Mouse (Mus musculus) heart, embryonic 12.5 days (tissue): ENCODE results near the gene Gm42421. TPM values are rescaled to one million over a fixed set of nuclear protein-coding genes. Genes with fewer than 3 reads are reported as not detected.

ENCODE experiments used
- ATAC-seq: fragments of 200-750 bp; cut with Nextera tagmentation; 2 replicates; pipeline ENCODE4 v1.8.0; 2017; ENCODE audit warnings: moderate TSS enrichment, moderate library complexity; ENCODE audit not compliant: insufficient number of reproducible peaks, low FRiP score
- H3K27ac ChIP-seq: fragments of 300-500 bp; sonication (generic); 2 replicates; pipeline ENCODE4 v1.5.1; 2016; ENCODE audit warnings: mild to moderate bottlenecking, moderate library complexity; ENCODE audit not compliant: poor library complexity, severe bottlenecking
- H3K27me3 ChIP-seq: fragments of 300-500 bp; sonication (generic); replicated peaks from 2 replicates; pipeline ENCODE4 v1.6.1; 2016; ENCODE audit warnings: mild to moderate bottlenecking, moderate library complexity
- H3K36me3 ChIP-seq: fragments of 300-500 bp; sonication (generic); 2 replicates; pipeline ENCODE4 v1.6.1; 2016; ENCODE audit warnings: mild to moderate bottlenecking, moderate library complexity
- H3K4me1 ChIP-seq: fragments of 300-500 bp; sonication (generic); replicated peaks from 2 replicates; pipeline ENCODE4 v1.6.1; 2016; ENCODE audit warnings: mild to moderate bottlenecking
- H3K4me2 ChIP-seq: fragments of 300-500 bp; sonication (generic); 2 replicates; pipeline ENCODE4 v1.6.1; 2016; ENCODE audit warnings: mild to moderate bottlenecking, moderate library complexity
- H3K4me3 ChIP-seq: fragments of 300-500 bp; sonication (generic); 2 replicates; pipeline ENCODE4 v1.5.1; 2016; ENCODE audit warnings: mild to moderate bottlenecking
- H3K9ac ChIP-seq: fragments of 300-500 bp; sonication (generic); 2 replicates; pipeline ENCODE4 v1.6.1; 2016; ENCODE audit warnings: mild to moderate bottlenecking, moderate library complexity
- H3K9me3 ChIP-seq: fragments of 300-500 bp; sonication (generic); replicated peaks from 2 replicates; pipeline ENCODE4 v1.6.1; 2016; ENCODE audit warnings: mild to moderate bottlenecking, moderate library complexity
- WGBS: fragments of 180-500 bp; shearing (Covaris S2); methylation state at CpG from one replicate; pipeline ENCODE4 v1.1.7; 2016; 5-methylcytosine and 5-hydroxymethylcytosine counted together
- polyA plus RNA-seq: library from polyadenylated mRNA; unstranded; fragments of >200 nt; fragmentation: Nextera tagmentation; extraction: Ambion mirVana; gene quantifications from 2 replicates; pipeline ENCODE4 v1.2.1, GENCODE M21; 2016

The Gm42421 gene
- polyA plus RNA-seq, 1 experiment from 2014 or later: 0.55 TPM

DNA sequence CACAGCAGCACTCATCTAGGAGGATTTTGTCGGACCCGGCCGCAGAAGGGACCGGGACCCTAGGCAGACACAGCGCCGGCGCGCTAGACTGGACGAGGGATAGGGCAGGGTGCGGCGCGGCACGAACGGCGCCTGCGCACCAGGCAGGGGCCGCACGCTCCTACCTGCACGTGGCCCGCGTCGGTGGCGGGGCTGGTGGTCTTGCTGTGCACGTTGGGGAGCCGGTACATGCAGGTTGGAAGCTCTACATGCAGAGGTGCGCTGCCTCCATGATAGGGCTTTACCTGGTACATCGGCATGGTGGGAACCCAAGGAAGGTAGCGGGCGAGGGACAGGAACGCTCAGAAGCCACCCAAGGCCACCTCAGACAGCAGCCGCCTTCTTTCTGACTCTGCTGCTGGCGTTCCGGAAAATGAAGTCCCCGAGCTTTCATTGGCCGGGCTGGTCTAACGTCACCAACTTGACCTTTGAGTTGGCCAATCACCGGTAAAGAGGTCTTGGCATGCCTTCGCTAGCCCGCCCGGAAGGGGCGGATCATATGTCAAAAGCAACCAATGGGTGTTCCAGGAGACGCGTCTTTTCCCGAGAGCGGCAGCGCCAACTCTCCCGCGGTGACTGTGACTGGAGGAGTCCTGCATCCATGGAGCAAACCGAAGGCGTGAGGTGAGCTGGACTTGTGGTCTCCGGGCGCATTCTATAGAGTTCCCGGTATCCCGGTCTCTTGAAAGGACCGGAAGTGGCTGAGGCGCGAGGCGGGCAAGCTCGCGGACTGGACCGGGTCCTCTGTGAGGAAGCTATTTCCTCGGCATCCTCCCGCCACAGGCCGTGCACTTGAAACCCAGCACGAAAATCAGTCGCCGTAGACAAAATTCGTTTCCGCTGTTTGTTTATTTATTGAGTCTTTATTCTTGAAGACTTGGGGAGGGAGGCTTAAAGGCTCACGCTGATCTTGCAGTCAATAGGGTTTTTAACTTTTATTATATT is 18.3 kb upstream of the Gm42421 start, which contains the start of the genes Aimp2 and Pms2:
TSS of gene Aimp2 (minus strand) at position 431 of the 984 bp plus-strand sequence.
TSS of gene Pms2 (plus strand) at position 548 of the 984 bp plus-strand sequence.
- H3K4me3 ChIP-seq: peak within 1 kb of the TSS; percentile 70
- peak within 1 kb of the TSS; percentile 87 for H3K4me2 ChIP-seq
- WGBS: under 1% methylated on average over 70 of the region's 70 CpGs

DNA sequence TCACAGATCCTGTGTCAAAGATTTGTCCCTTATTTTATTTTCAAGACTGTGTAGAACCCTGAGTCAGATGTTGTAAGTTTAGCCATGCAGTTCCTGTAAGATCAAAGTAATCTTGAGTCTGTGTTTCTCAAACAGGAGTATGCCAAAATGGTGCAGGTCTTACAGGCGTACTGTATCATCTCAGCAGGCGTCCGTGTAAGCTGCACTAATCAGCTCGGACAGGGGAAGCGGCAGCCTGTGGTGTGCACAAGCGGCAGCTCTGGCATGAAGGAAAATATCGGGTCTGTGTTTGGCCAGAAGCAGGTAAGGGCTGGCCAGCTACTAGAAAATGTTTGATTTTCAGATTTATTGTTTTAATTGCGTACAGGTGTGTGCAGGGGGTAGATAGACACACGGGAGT is 11.8 kb upstream of the Gm42421 start:
- Histone ChIP-seq H3K4me1 (peaks cover under 1% of the 10 kb centered on the region; the same call in 1 of the 2 replicates), H3K4me3 (no peak overlapping the region), H3K9me3 (no peaks in the 10 kb centered on the region), H3K27me3 (no peaks in the 10 kb centered on the region), H3K36me3 (peaks cover 56% of the 10 kb centered on the region), H3K9ac (no peak overlapping the region), H3K4me2 (no peak overlapping the region), H3K27ac (no peak overlapping the region)
- ATAC-seq: no peak
- WGBS: 91% methylated on average over 9 of the region's 9 CpGs

More for the DNA sequence above, 18.3 kb upstream of the Gm42421 start, which contains the start of the genes Aimp2 and Pms2:
- peak; percentile 99 for ATAC-seq
- Histone ChIP-seq H3K9ac (peak within 1 kb of the TSS; percentile 77), H3K4me1 (peaks cover 38% of the 10 kb centered on the region), H3K36me3 (peaks cover 38% of the 10 kb centered on the region), H3K9me3 (no peaks in the 10 kb centered on the region), H3K27ac (peak within 1 kb of the TSS; percentile 93), H3K27me3 (no peaks in the 10 kb centered on the region)

DNA sequence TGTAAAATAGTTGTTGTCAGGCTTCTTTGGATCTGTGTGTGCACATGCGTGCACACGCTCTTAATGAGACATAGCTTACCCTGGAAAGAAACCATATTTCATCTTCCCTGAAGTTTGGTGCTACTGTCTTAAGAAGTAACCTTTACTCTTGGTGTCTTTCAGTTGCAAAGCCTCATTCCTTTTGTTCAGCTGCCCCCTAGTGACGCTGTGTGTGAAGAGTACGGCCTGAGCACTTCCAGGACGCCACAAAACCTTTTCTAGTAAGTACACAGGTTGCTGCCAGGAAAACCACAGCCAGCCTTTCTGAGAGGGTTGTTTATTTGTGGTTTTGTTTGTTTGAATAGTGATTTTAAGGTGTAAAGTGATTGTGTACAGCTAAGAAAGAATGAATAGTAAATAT is 10.6 kb upstream of the Gm42421 start:
- ATAC-seq: no peak
- Histone ChIP-seq H3K4me1 (no peaks in the 10 kb centered on the region), H3K9ac (no peak overlapping the region), H3K27ac (no peak overlapping the region), H3K36me3 (peaks cover 64% of the 10 kb centered on the region), H3K27me3 (no peaks in the 10 kb centered on the region), H3K9me3 (no peaks in the 10 kb centered on the region), H3K4me2 (no peak overlapping the region), H3K4me3 (no peak overlapping the region)
- 59% methylated on average over 5 of the region's 5 CpGs for WGBS

DNA sequence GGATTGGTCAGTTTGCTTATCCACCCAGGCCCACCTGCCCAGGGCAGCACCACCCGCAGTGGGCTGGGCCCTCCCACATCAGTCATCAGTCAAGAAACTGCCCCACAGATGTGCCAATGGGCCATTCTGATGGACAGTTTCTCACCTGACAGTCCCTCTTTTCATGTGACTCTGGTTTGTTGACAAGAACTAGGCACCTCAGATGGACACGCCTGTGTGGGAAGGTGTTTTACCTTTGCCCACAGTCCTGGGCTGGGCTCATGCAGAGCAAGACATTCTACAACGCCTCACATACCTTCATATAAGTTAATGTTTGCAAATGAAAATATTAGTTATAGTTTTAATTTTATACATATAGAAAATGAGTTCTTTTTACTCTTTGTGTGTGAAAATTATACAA is 9.9 kb upstream of the Gm42421 start:
- H3K9ac ChIP-seq: no peak overlapping the region
- H3K4me1 ChIP-seq: no peaks in the 10 kb centered on the region
- no peaks in the 10 kb centered on the region for H3K9me3 ChIP-seq
- H3K36me3 ChIP-seq: peaks cover 70% of the 10 kb centered on the region
- 89% methylated on average over 3 of the region's 3 CpGs for WGBS
- H3K4me2 ChIP-seq: no peak overlapping the region
- no peak overlapping the region for H3K27ac ChIP-seq
- H3K27me3 ChIP-seq: no peaks in the 10 kb centered on the region
- no peak for ATAC-seq
- no peak overlapping the region for H3K4me3 ChIP-seq

DNA sequence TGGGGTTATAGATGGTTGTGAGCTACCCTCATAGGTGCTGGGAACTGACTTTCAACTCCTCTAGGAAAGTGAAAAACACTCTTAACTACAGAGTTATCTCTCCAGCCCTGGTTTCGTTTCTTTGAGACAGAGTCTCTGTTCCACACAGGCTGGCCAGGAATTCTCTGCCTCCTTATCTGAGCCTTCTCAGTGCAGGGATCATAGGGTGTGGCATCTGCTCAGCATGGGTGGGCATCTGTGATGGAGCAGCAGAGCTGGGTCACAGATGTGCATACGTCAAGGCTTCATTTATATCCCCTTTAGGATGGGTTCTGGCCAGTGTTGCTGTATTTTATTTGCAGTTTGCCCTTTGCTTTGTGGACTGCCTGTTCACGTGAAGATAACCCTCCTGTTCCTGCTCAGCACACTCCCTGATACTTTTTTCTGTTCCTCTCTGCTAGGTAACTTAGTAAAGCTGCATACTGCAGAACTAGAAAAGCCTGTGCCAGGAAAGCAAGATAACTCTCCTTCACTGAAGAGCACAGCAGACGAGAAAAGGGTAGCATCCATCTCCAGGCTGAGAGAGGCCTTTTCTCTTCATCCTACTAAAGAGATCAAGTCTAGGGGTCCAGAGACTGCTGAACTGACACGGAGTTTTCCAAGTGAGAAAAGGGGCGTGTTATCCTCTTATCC is 3.1 kb upstream of the Gm42421 start:
- no peak overlapping the region for H3K9ac ChIP-seq
- no peak overlapping the region for H3K4me3 ChIP-seq
- no peak overlapping the region for H3K27ac ChIP-seq
- WGBS: 67% methylated on average over 6 of the region's 6 CpGs
- no peak overlapping the region for H3K4me2 ChIP-seq
- H3K36me3 ChIP-seq: peaks cover 84% of the 10 kb centered on the region
- no peaks in the 10 kb centered on the region for H3K4me1 ChIP-seq
- no peaks in the 10 kb centered on the region for H3K27me3 ChIP-seq
- H3K9me3 ChIP-seq: no peaks in the 10 kb centered on the region
- peak; percentile 55; the same call in 1 of the 2 replicates for ATAC-seq

DNA sequence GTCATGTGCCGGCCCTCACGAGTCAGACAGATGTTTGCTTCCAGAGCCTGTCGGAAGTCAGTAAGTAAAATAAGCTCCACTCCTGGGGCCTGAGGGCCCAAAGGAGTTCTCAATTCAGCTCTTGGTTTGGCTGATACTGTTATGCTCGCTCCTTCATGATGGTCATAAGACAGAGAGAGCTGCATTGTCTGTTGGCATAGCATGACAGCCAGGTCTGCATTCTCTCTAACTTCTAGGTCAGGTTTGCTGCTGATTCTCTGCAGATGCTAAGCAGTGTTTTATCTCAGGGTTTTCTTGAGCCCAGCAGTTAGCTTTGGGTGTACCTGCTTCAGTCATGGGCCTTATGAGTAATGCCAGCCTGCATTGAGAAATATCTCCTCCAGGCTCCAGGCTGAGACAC is 1.3 kb downstream of the Gm42421 start:
- Histone ChIP-seq H3K4me2 (no peak overlapping the region), H3K9ac (no peak overlapping the region), H3K9me3 (no peaks in the 10 kb centered on the region), H3K27ac (no peak overlapping the region), H3K4me1 (0 out of 2 replicates have a peak, but pooled peaks cover 5% of the 10 kb centered on the region), H3K36me3 (peaks cover 76% of the 10 kb centered on the region), H3K4me3 (no peak overlapping the region), H3K27me3 (no peaks in the 10 kb centered on the region)
- WGBS: 92% methylated on average over 4 of the region's 4 CpGs
- ATAC-seq: no peak

DNA sequence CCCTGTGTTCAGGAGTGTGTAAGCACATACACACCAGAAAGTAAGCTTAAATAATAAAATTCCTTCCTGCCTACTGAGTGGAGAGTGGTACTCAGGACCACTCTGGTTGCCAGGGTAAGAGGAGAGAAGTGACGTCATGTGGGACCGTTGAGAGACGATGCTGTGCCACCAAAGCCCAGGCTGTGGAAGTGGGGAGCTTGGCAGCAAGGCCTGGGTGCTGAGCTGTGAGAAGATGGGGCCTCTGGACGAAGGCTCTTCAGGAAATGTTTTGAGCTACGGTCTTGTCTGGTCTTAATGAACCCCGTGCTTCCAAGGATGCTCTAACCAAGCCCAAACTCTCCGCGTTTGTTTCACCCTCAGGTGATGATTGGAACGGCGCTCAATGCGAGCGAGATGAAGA is 2.7 kb downstream of the Gm42421 start:
- Histone ChIP-seq H3K9me3 (no peaks in the 10 kb centered on the region), H3K9ac (no peak overlapping the region), H3K27ac (no peak overlapping the region), H3K4me2 (no peak overlapping the region), H3K27me3 (no peaks in the 10 kb centered on the region), H3K36me3 (peaks cover 64% of the 10 kb centered on the region), H3K4me1 (0 out of 2 replicates have a peak, but pooled peaks cover 5% of the 10 kb centered on the region), H3K4me3 (no peak overlapping the region)
- no peak for ATAC-seq
- 90% methylated on average over 12 of the region's 12 CpGs for WGBS

DNA sequence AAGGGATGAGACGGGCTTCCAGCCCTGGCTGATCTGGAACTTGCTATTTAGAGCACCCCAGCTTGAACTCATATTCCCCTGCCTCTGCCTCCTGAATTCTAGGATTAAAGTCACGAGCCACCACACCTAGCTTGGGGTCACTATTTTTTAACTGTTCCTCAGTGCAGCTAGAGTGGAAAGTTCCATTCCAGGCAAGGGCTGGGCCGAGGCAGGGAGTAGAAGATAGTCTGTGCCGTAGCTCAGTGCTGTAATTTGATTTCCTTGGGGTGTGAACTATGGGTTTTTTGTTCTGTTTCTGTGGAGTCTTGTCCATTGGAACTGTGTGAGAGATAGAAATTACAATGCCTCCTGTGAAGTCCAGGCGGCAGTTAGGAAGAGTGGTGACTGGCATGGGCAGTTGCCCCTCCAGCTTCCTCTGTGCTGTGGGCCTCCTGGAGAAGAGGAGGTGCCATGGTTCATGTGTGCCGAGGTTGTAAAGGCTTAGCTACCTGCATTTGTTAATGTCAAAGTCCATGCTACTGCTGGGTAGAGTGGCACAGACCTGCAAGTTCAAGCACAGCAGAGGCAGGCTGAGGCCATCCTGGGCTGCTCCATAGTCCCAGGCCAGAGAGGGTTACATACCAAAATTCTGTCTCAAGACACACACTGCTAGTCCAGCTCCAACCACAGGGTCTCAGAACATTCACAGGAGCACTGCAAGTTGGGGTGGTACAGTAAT is 4.0 kb downstream of the Gm42421 start:
- H3K36me3 ChIP-seq: peaks cover 50% of the 10 kb centered on the region
- no peak for ATAC-seq
- H3K9ac ChIP-seq: no peak overlapping the region
- H3K27me3 ChIP-seq: no peaks in the 10 kb centered on the region
- H3K9me3 ChIP-seq: no peaks in the 10 kb centered on the region
- H3K4me1 ChIP-seq: 0 out of 2 replicates have a peak, but pooled peaks cover 7% of the 10 kb centered on the region
- no peak overlapping the region for H3K27ac ChIP-seq
- 76% methylated on average over 6 of the region's 6 CpGs for WGBS
- no peak overlapping the region for H3K4me2 ChIP-seq
- no peak overlapping the region for H3K4me3 ChIP-seq

DNA sequence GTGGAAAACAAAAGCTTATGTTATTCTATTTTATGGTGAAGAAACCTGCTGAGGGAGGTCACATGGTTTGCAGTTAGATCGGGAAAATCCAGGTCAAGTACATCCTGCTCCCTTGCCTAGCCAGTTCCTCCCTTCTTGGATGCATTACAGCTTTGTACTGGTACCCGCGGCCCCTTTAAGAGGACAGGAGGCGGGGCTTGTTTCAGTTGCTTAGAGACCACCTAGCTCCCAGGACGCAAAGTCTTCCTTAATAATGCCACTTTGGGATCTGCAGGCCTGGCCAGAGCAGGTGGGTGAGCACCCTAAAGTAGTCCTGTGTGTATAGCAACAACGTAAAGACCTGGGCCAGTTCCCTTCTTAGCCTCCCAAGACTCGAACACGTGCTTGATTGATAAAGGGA is 4.9 kb downstream of the Gm42421 start, which contains the start of gene Rsph10b:
TSS of gene Rsph10b (plus strand) at position 205 of the 400 bp plus-strand sequence.
- no peaks in the 10 kb centered on the region for H3K9me3 ChIP-seq
- no peak within 1 kb of the TSS for H3K9ac ChIP-seq
- ATAC-seq: no peak
- H3K36me3 ChIP-seq: peaks cover 45% of the 10 kb centered on the region
- H3K27ac ChIP-seq: no peak within 1 kb of the TSS
- 0 out of 2 replicates have a peak, but pooled peaks cover 8% of the 10 kb centered on the region for H3K4me1 ChIP-seq
- 22% methylated on average over 8 of the region's 8 CpGs for WGBS
- H3K27me3 ChIP-seq: no peaks in the 10 kb centered on the region
- no peak within 1 kb of the TSS for H3K4me2 ChIP-seq
- H3K4me3 ChIP-seq: no peak within 1 kb of the TSS

DNA sequence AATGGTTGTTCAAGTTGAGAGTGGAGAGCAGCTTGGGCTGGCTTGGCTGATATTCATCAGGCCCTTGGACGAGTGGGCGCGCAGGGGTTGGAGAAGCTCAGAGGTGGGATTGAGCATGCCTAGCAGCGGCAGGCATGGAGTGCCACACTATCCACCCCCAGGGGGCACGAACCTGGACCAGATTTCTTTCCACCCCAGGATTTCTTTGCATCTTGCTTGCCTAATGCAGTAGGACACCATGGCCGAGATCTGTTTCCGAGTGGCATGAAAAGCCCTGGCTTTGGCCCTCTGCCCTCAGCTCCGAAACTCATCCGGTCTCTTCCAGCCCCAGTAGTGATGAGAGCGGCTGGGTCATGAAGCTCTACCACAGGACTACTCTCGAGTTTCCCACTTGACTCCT is 5.4 kb downstream of the Gm42421 start:
- WGBS: 83% methylated on average over 11 of the region's 11 CpGs
- ATAC-seq: no peak
- H3K9me3 ChIP-seq: no peaks in the 10 kb centered on the region
- H3K27me3 ChIP-seq: no peaks in the 10 kb centered on the region
- peaks cover 40% of the 10 kb centered on the region for H3K36me3 ChIP-seq
- 0 out of 2 replicates have a peak, but pooled peaks cover 8% of the 10 kb centered on the region for H3K4me1 ChIP-seq
- no peak overlapping the region for H3K9ac ChIP-seq
- no peak overlapping the region for H3K27ac ChIP-seq
- H3K4me2 ChIP-seq: no peak overlapping the region
- H3K4me3 ChIP-seq: no peak overlapping the region
